18 mouse cellular contexts compared by ENCODE assay signal in genomic region chr1:177718340-177719028, GRCm38 (mm10). TPM values are rescaled to one million over a fixed set of nuclear protein-coding genes. Genes with fewer than 3 reads are reported as not detected.
DNase-seq lines count a peak whose midpoint lies in the region; ATAC-seq lines count a peak whose summit lies in the region.
"Had no signal": no experiment of that assay in that cellular context is flagged by ENCODE, and none has a peak within 500 bp of the region (broad histone marks: within the 10 kb centered on the region; RNA-seq: fewer than 3 reads in every experiment).

No protein-coding gene starts in this region.

- peak; percentile 23; the same call in 1 of the 2 replicates for ATAC-seq in neural tube, embryonic 13.5 days (ENCODE audit: low read depth)
- peak; percentile 86 for ATAC-seq in forebrain, embryonic 13.5 days
- ATAC-seq in hindbrain, embryonic 15.5 days (ENCODE audit: low FRiP score, low read depth), result no peak; the same call in none of the 2 replicates
- no peak for ATAC-seq in kidney, embryonic 16.5 days (ENCODE audit: low FRiP score, low TSS enrichment)
- ATAC-seq: CD4-positive, CD25-positive, alpha-beta regulatory T cell, adult 4 months had no signal

- H3K27ac ChIP-seq in neural tube, embryonic 13.5 days (replicated peaks), result no peak overlapping the region
- no peak overlapping the region for H3K27ac ChIP-seq in forebrain, embryonic 13.5 days
- H3K27ac ChIP-seq in hindbrain, embryonic 15.5 days (replicated peaks), result peak overlapping the region; percentile 45; the same call in 1 of the 2 replicates
- H3K27ac ChIP-seq in kidney, embryonic 16.5 days (ENCODE audit: low read length), result no peak overlapping the region
- H3K27ac ChIP-seq: embryonic facial prominence, embryonic 12.5 days; kidney, embryonic 15.5 days had no signal

- 16% methylated on average over 11 of the region's 11 CpGs for WGBS in neural tube, embryonic 13.5 days
- WGBS in forebrain, embryonic 13.5 days, result 25% methylated on average over 11 of the region's 11 CpGs
- WGBS in hindbrain, embryonic 15.5 days, result 22% methylated on average over 11 of the region's 11 CpGs
- WGBS in kidney, embryonic 16.5 days, result 63% methylated on average over 11 of the region's 11 CpGs

- H3K4me1 ChIP-seq in neural tube, embryonic 13.5 days (replicated peaks), result peaks cover 11% of the 10 kb centered on the region
- peaks cover 5% of the 10 kb centered on the region; the same call in 1 of the 2 replicates for H3K4me1 ChIP-seq in forebrain, embryonic 13.5 days
- H3K4me1 ChIP-seq in hindbrain, embryonic 15.5 days (replicated peaks), result no peaks in the 10 kb centered on the region
- H3K4me1 ChIP-seq in kidney, embryonic 16.5 days (ENCODE audit: insufficient read depth, low read length), result no peaks in the 10 kb centered on the region
- H3K4me1 ChIP-seq: embryonic facial prominence, embryonic 12.5 days; kidney, embryonic 15.5 days; megakaryocyte, embryonic 14.5 days had no signal

- no peak overlapping the region for H3K4me2 ChIP-seq in neural tube, embryonic 13.5 days
- no peak overlapping the region for H3K4me2 ChIP-seq in forebrain, embryonic 13.5 days
- H3K4me2 ChIP-seq in hindbrain, embryonic 15.5 days, result no peak overlapping the region
- H3K4me2 ChIP-seq in kidney, embryonic 16.5 days (replicated peaks; ENCODE audit: low read depth, low read length), result no peak overlapping the region
- H3K4me2 ChIP-seq: embryonic facial prominence, embryonic 12.5 days; heart, embryonic 11.5 days; kidney, embryonic 15.5 days had no signal

- H3K9me3 ChIP-seq in neural tube, embryonic 13.5 days, result no peaks in the 10 kb centered on the region
- no peaks in the 10 kb centered on the region for H3K9me3 ChIP-seq in forebrain, embryonic 13.5 days (replicated peaks)
- no peaks in the 10 kb centered on the region for H3K9me3 ChIP-seq in hindbrain, embryonic 15.5 days
- H3K9me3 ChIP-seq in kidney, embryonic 16.5 days (ENCODE audit: low read length), result no peaks in the 10 kb centered on the region
- H3K9me3 ChIP-seq: embryonic facial prominence, embryonic 12.5 days; kidney, embryonic 15.5 days had no signal

- H3K4me3 ChIP-seq in neural tube, embryonic 13.5 days, result no peak overlapping the region
- no peak overlapping the region for H3K4me3 ChIP-seq in forebrain, embryonic 13.5 days
- no peak overlapping the region for H3K4me3 ChIP-seq in hindbrain, embryonic 15.5 days
- no peak overlapping the region for H3K4me3 ChIP-seq in kidney, embryonic 16.5 days (ENCODE audit: low read length)
- H3K4me3 ChIP-seq: embryonic facial prominence, embryonic 12.5 days; kidney, embryonic 15.5 days; megakaryocyte, embryonic 14.5 days had no signal

- no peaks in the 10 kb centered on the region for H3K27me3 ChIP-seq in neural tube, embryonic 13.5 days
- peaks cover 56% of the 10 kb centered on the region for H3K27me3 ChIP-seq in forebrain, embryonic 13.5 days
- no peaks in the 10 kb centered on the region for H3K27me3 ChIP-seq in hindbrain, embryonic 15.5 days
- H3K27me3 ChIP-seq in kidney, embryonic 16.5 days (ENCODE audit: insufficient read depth, low read length), result no peaks in the 10 kb centered on the region
- H3K27me3 ChIP-seq: embryonic facial prominence, embryonic 12.5 days; kidney, embryonic 15.5 days; Patski had no signal

- H3K9ac ChIP-seq in neural tube, embryonic 13.5 days, result no peak overlapping the region
- H3K9ac ChIP-seq in forebrain, embryonic 13.5 days, result no peak overlapping the region
- H3K9ac ChIP-seq in hindbrain, embryonic 15.5 days, result no peak overlapping the region
- H3K9ac ChIP-seq in kidney, embryonic 16.5 days (replicated peaks; ENCODE audit: low read length), result no peak overlapping the region
- H3K9ac ChIP-seq: embryonic facial prominence, embryonic 12.5 days; kidney, embryonic 15.5 days had no signal

- H3K36me3 ChIP-seq in neural tube, embryonic 13.5 days, result no peaks in the 10 kb centered on the region
- H3K36me3 ChIP-seq in forebrain, embryonic 13.5 days (ENCODE audit: poor library complexity, severe bottlenecking), result no peaks in the 10 kb centered on the region
- H3K36me3 ChIP-seq in hindbrain, embryonic 15.5 days, result no peaks in the 10 kb centered on the region
- no peaks in the 10 kb centered on the region for H3K36me3 ChIP-seq in kidney, embryonic 16.5 days (ENCODE audit: insufficient read depth, low read length)
- H3K36me3 ChIP-seq: embryonic facial prominence, embryonic 12.5 days; kidney, embryonic 15.5 days had no signal

- no peak for DNase-seq in neural tube, embryonic 10.5 days (ENCODE audit: extremely low spot score, low spot score)
- no peak for DNase-seq in cerebellum, adult 18-20 months
- DNase-seq in cerebellum, postnatal 25 days, result no peak
- DNase-seq: adrenal gland, adult 2 months; cerebellum, adult 9-11 months; gastrocnemius, postnatal 25 days; right cerebral cortex, postnatal 14 days had no signal

RNA-seq across cellular contexts. Expression of gene 1700016C15Rik, which starts 11.1 kb away (rescaled TPM):
- 0.41 TPM in 1 of 2 replicates, not detected in the other for polyA plus RNA-seq in neural tube, embryonic 13.5 days (2015; fragmentation: Nextera tagmentation; extraction: Ambion mirVana)
- not detected in 2 replicates for polyA plus RNA-seq in forebrain, embryonic 13.5 days (2015; fragmentation: Nextera tagmentation; extraction: Ambion mirVana)
- 0.21 TPM in 1 of 2 replicates, not detected in the other for polyA plus RNA-seq in hindbrain, embryonic 15.5 days (2015; fragmentation: Nextera tagmentation; extraction: Ambion mirVana)
- 0.55 and 0.71 TPM in 2 replicates for polyA plus RNA-seq in kidney, embryonic 16.5 days (2015; fragmentation: Nextera tagmentation; extraction: Ambion mirVana)
- polyA plus RNA-seq: adrenal gland, adult 2 months; CD4-positive, CD25-positive, alpha-beta regulatory T cell, adult 4 months; embryonic facial prominence, embryonic 12.5 days; heart, embryonic 11.5 days; liver, adult 2 months had no signal

Comparison
In these comparisons a context has a peak if more than half of its experiments do, and no peak if none do; other contexts are left out.
1. ATAC-seq: peak in neural tube, embryonic 13.5 days (single experiment) and forebrain, embryonic 13.5 days (single experiment); none in hindbrain, embryonic 15.5 days (single experiment) and kidney, embryonic 16.5 days (single experiment).